Mouse (Mus musculus) hindbrain, postnatal 0 days (tissue): ENCODE measurements around the gene Syce1l. TPM values are rescaled to one million over a fixed set of nuclear protein-coding genes. Genes with fewer than 3 reads are reported as not detected.

ENCODE experiments used
- ATAC-seq: fragments of 200-750 bp; cut with Nextera tagmentation; 2 replicates; pipeline ENCODE4 v1.8.0; 2017; ENCODE audit warnings: mild to moderate bottlenecking, moderate TSS enrichment, moderate library complexity
- DNase-seq: peaks from one replicate; pipeline ENCODE4 v3.0.0-alpha.2; 2015; ENCODE audit warnings: low spot score
- H3K27ac ChIP-seq: fragments of 300-500 bp; sonication (generic); 2 replicates; pipeline ENCODE4 v1.5.1; 2014; ENCODE audit warnings: mild to moderate bottlenecking
- H3K27me3 ChIP-seq: fragments of 300-500 bp; sonication (generic); 2 replicates; pipeline ENCODE4 v1.6.1; 2014; ENCODE audit warnings: low read length, mixed read lengths; ENCODE audit not compliant: insufficient read depth
- H3K36me3 ChIP-seq: fragments of 300-500 bp; sonication (generic); 2 replicates; pipeline ENCODE4 v1.6.1; 2014; ENCODE audit warnings: low read length, mixed read lengths; ENCODE audit not compliant: insufficient read depth
- H3K4me1 ChIP-seq: fragments of 300-500 bp; sonication (generic); 2 replicates; pipeline ENCODE4 v1.6.1; 2014; ENCODE audit warnings: antibody characterized with exemption, low read length, mixed read lengths; ENCODE audit not compliant: insufficient read depth
- H3K4me2 ChIP-seq: fragments of 300-500 bp; sonication (generic); 2 replicates; pipeline ENCODE4 v1.6.1; 2014; ENCODE audit warnings: low read depth, mild to moderate bottlenecking, low read length, moderate library complexity, mixed read lengths
- H3K4me3 ChIP-seq: fragments of 300-500 bp; sonication (generic); 2 replicates; pipeline ENCODE4 v1.5.1; 2014; ENCODE audit warnings: low read length
- H3K9ac ChIP-seq: fragments of 300-500 bp; sonication (generic); replicated peaks from 2 replicates; pipeline ENCODE4 v1.6.1; 2014; ENCODE audit warnings: mild to moderate bottlenecking, low read length, moderate library complexity, mixed read lengths
- H3K9me3 ChIP-seq: fragments of 300-500 bp; sonication (generic); 2 replicates; pipeline ENCODE4 v1.6.1; 2016; ENCODE audit warnings: low read length, mixed read lengths
- CTCF ChIP-seq: IDR thresholded peaks from 2 replicates; pipeline ENCODE4 v1.5.1; 2016; ENCODE audit warnings: antibody characterized with exemption, control low read depth, low read depth
- WGBS: fragments of 180-500 bp; shearing (Covaris S2); extraction: QIAGEN DNeasy Blood & Tissue Kit; methylation state at CpG from one replicate; pipeline ENCODE4 v1.1.7; 2014; 5-methylcytosine and 5-hydroxymethylcytosine counted together
- polyA plus RNA-seq: library from polyadenylated mRNA; unstranded; fragments of >200 nt; fragmentation: Nextera tagmentation; extraction: Ambion mirVana; gene quantifications from 2 replicates; pipeline ENCODE4 v1.2.1, GENCODE M21; 2015
- total RNA-seq: library from RNA; depleted of rRNA; stranded (reverse); fragments of >200 nt; gene quantifications from 2 replicates; pipeline ENCODE4 v1.2.3, GENCODE M21; 2014; rRNA removed

Syce1l gene
- total and polyA plus RNA-seq, 2 experiments from 2014 or later: not detected

DNA sequence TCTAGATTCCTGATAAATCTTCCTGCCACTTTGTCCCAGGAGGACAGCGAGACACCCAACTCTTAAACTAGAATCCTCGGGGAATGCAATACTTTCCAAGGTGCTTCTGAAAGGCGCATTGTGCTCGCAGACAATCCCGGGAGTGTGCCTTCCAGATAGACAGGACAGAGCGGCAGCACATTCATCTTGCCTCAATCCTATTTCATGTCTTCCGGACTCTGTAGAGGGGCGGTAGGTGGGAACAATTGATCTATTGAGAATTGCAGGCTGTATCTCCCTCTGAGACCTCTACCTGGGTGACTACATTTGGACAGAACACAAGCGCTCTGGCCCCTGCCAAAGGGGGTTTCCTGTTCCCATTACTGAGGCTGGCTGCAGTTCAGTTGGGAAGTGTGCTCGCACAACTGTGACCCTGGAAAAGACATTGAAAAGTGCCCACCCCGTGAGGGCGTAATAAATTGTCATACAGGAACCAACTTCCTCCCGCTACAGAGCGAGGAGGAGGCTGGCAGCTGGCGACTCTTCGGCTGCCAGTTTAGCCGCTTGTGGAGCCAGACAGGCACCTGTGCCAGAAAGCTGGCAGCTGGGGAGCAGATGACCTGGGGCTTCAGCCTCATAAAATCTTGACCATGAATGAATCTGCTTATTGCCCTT is 45.0 kb downstream of the Syce1l start:
- peaks cover 8% of the 10 kb centered on the region; the same call in 1 of the 2 replicates for H3K4me1 ChIP-seq
- H3K27ac ChIP-seq: no peak overlapping the region
- DNase-seq (peak; percentile 78), ATAC-seq (peak; percentile 53; the same call in 1 of the 2 replicates)
- H3K27me3 ChIP-seq: no peaks in the 10 kb centered on the region
- peak overlapping the region; percentile 31 for H3K4me2 ChIP-seq
- H3K36me3 ChIP-seq: no peaks in the 10 kb centered on the region
- no peaks in the 10 kb centered on the region for H3K9me3 ChIP-seq
- H3K4me3 ChIP-seq: no peak overlapping the region
- no peak overlapping the region for H3K9ac ChIP-seq
- no peak for TF ChIP-seq CTCF
- 49% methylated on average over 17 of the region's 17 CpGs for WGBS

DNA sequence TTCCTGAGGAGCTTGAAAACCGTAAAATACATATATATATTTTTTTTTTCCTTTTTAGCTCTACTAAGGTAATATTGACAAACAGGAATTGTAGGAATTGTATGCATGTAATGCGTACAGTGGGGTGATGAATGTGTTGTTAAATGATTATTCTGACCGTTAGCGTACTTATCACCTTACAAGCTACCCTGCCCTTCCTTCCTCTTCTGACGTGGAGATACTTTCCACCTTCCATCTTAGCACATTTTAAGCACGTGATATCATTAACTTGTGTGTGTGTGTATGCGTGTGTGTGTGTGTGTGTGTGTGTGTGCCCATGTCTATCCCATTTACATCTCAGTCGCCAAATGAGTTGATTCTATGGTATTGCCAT is 45.5 kb downstream of the Syce1l start:
- TF ChIP-seq CTCF: no peak
- Histone ChIP-seq H3K9me3 (no peaks in the 10 kb centered on the region), H3K4me3 (no peak overlapping the region), H3K36me3 (no peaks in the 10 kb centered on the region), H3K4me1 (peaks cover 8% of the 10 kb centered on the region; the same call in 1 of the 2 replicates), H3K4me2 (peak overlapping the region; percentile 31), H3K27ac (no peak overlapping the region), H3K9ac (no peak overlapping the region), H3K27me3 (no peaks in the 10 kb centered on the region)
- no peak for ATAC-seq
- DNase-seq: no peak
- 71% methylated on average over 8 of the region's 8 CpGs for WGBS

DNA sequence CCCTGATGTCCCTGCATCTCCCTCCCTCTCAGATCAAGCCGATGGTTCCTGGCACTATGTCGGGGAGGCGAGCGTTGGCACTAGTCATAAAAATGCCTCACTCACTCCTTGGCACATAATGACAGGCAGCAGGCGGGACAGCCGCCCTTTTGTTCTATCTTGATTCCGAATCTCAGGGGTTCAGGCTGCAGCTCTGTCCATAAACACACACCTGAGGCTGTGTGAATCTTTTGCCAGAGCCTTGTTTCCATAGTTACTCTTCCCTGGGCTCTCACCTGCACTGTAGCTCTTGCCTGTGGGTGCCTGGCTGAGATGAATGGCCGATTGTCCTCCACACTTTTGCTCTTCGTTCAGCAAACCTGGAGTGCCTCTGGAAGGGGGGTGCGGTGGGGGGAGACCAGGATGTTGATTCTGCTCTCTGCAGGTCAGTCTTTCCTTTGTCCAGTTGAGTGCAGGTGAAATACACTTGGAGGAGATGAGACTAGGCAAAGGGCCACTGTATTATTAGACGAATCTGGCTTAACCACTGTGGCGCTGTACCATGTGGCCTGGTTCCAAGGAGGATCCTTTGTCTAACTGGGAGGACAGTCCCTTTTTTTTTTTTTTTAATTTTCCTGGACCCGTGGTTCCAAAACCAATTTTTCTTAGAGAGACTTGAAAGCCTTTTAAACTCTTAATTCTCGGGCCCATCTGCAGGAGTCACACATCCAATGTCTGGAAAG is 48.8 kb downstream of the Syce1l start:
- no peak for TF ChIP-seq CTCF
- H3K4me2 ChIP-seq: peak overlapping the region; percentile 13; the same call in 1 of the 2 replicates
- peak overlapping the region; percentile 60; the same call in 1 of the 2 replicates for H3K27ac ChIP-seq
- 40% methylated on average over 14 of the region's 14 CpGs for WGBS
- no peak overlapping the region for H3K4me3 ChIP-seq
- H3K4me1 ChIP-seq: peaks cover 8% of the 10 kb centered on the region; the same call in 1 of the 2 replicates
- H3K9me3 ChIP-seq: no peaks in the 10 kb centered on the region
- ATAC-seq (peak; percentile 74), DNase-seq (peak; percentile 53)
- no peaks in the 10 kb centered on the region for H3K36me3 ChIP-seq
- no peak overlapping the region for H3K9ac ChIP-seq
- H3K27me3 ChIP-seq: no peaks in the 10 kb centered on the region

DNA sequence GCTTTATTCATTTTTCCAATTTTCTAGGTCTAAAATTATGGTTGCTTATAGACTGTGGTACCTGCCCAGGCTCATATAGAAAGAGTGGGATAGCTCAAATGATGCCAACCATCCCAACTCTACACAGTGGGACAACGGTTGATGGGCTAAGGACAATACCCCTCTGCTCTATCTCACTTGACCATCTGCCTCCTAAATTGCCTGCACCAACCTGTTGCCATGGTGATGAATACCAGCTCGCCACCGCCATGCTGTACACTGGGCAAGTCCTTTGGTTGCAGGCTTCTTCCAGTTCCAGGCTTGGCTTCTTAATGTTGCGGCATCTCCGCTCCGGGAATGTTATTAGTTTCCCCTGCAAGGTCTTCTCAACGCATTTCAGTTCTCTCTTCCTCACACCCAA is 62.0 kb downstream of the Syce1l start:
- Histone ChIP-seq H3K27me3 (no peaks in the 10 kb centered on the region), H3K9ac (no peak overlapping the region), H3K27ac (no peak overlapping the region), H3K36me3 (no peaks in the 10 kb centered on the region), H3K4me3 (no peak overlapping the region), H3K9me3 (no peaks in the 10 kb centered on the region), H3K4me1 (no peaks in the 10 kb centered on the region), H3K4me2 (no peak overlapping the region)
- no peak for TF ChIP-seq CTCF
- peak; percentile 62 for ATAC-seq
- peak; percentile 36 for DNase-seq
- 38% methylated on average over 7 of the region's 7 CpGs for WGBS

Other genes with a start within 250 kb of the Syce1l start
- gene Mon1b, start 7.6 kb upstream of the Syce1l start, total RNA-seq: 25.5 and 31.6 TPM in 2 replicates
- gene Mon1b, start 7.6 kb upstream of the Syce1l start, polyA plus RNA-seq: 6.9 and 7.8 TPM in 2 replicates
- gene Adamts18, start 205.5 kb downstream of the Syce1l start, total RNA-seq: 4.6 and 6.2 TPM in 2 replicates
- 4.0 and 5.0 TPM in 2 replicates for gene Adamts18, start 205.5 kb downstream of the Syce1l start, polyA plus RNA-seq